Mouse (Mus musculus) cerebellum, postnatal 14 days (tissue): ENCODE measurements around the gene Sry.

ENCODE experiments used
- DNase-seq, 2 experiments: peaks; one replicate each; pipeline ENCODE4 v3.0.0; 2021; ENCODE audit warnings: mixed read lengths in 2 of 2

Gene Sry

GRCm38 (mm10) chrY:2663558-2663957 is at the start of gene Sry:
Sry (minus strand) TSS chrY:2663658.
- DNase-seq: no peak
